Mouse (Mus musculus): Measurements from ENCODE around the gene Tsen54.

GRCm38 (mm10) chr11:115838895-115839311, 24.4 kb downstream of the Tsen54 start:
- no peak for TF ChIP-seq POLR2A (IDR thresholded peaks at IDR 0.05; ENCODE audit: insufficient read depth, low read depth, low read length)
- no peak for TF ChIP-seq EP300 (IDR thresholded peaks at IDR 0.05; ENCODE audit: insufficient read depth, low read depth, low read length)

Data from heart, adult 2 months (tissue).